Mouse (Mus musculus): ENCODE results near the gene Lysmd1.
A peak's percentile ranks its signal among the peaks of the same experiment; 100 is the strongest.

Lysmd1 gene

DNA sequence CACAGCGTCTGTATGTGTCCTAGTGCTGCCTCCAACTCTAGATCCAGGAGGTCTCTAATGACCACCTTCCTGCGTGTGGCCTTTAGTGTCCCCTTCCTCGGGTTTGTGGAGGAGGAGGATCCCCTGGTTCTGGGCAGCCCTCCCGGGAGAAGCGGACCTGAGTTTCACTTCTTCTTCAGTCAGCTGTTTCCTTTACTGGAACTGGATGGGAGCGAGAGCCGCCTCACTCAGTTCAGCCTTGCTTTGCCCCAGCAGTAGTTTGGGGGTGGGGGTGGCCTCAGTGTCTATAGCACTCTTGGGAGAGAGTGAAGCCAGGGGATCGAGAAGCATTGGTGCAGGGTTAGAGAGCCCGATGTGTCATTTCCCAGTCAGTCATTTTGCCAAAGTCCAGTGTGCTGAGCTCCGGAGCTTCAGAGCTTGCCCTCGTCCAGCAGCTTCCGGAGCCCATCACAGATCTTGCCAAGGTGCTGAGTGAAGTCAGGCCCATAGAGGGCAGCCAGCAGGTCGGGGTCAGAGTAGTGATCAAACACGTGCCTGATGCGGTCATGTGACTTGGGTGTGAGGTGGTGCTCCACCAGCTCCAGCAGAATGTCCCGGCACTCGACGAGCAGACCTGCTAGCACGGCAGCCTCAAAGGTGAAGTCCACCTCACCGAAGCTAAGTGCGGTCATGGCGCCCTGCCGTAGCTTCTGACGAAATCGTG lies 5.8 kb downstream of the Lysmd1 start:
- peak; percentile 89 to 90 for DNase-seq

DNA sequence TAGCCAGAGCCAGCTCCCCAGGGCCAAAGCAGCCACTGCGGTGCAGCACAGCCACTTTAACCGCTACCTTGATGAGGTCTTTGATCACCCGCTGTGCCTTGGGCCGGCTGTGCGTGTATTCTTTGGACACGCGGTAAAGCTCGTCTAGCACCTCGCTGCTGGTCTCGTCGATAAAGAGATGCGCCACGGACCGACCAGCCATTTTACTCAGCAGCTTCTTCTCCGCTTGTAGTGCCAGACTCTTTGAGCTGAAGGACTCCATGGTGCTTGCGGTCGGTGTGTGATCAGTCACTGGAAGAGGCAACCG lies 6.4 kb downstream of the Lysmd1 start:
- no peak for DNase-seq

DNA sequence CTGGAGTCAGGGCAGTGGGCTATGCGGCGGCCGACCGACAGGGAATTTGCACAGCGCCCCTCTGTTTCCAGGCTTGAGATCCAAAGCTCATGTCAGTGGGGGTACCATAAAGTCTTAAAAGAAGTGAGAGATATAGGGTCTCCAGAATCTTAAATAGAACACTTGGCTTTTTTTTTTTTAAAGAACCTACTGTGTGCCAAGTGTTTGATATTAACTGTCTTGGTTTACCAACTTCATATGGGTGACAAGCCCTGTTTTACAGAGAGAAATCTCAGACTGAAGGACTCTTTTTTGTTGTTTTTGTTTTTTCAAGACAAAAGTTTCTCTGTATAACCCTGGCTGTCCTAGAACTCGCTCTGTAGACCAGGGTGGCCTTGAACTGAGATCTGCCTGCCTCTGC lies 6.9 kb downstream of the Lysmd1 start:
- DNase-seq, result no peak

- no peak for DNase-seq
Observed at GRCm38 (mm10) chr3:95141474-95141873, 7.6 kb downstream of the Lysmd1 start.

GRCm38 (mm10) chr3:95141952-95142616 lies 8.2 kb downstream of the Lysmd1 start, which contains the start of gene Tnfaip8l2:
Gene Tnfaip8l2 (minus strand): TSS chr3:95142360.
- DNase-seq, result no peak

GRCm38 (mm10) chr3:95142617-95143011 lies 8.7 kb downstream of the Lysmd1 start:
- DNase-seq, result peak; percentile 84 to 94

- peak in 1 of 2 experiments; percentile 52 for DNase-seq
Observed at GRCm38 (mm10) chr3:95147924-95148323, 14.0 kb downstream of the Lysmd1 start.

DNA sequence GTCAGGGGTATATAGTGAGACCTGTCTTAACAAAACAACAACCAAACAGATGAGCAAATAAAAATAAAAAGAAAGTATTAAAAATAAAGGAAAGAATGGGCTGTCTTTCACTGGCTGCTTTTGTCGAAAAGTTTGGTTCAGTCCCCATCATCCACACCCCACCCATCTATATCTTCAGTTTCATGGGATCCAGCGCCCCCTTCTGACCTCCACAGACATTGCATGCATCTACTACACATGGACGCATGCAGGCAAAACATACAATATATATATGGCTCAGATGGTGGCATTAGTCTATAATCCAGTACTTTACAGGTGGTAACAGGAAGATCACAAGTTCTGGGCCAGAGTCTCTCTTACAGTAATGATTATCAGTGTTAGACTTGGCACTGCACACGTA lies 20.0 kb downstream of the Lysmd1 start:
- DNase-seq, result peak in 1 of 2 experiments; percentile 67

DNA sequence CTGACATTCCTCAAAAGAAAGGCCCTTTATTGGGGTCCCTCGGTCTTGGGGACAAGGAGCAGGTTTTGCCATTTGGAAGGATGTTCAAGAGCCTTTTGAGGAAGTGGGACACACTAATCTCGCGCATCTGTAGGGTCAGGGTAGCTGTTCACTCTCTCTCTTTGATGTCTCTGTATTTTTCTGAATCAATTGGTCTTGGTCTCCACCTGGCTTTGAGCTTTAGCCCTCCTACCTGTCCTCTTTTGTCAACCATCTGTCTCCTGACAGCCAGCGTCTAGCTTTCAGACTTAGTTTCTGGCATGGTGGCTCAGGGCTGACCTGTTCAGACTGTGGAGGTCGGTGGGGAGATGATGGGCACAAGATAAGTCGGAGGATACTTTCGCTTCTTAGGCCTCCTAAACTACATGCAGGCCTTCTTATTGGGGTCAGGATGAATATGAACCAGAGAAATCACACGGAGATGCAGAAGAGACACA lies 25.7 kb downstream of the Lysmd1 start:
- DNase-seq, result no peak

GRCm38 (mm10) chr3:95159987-95160963 lies 26.4 kb downstream of the Lysmd1 start, which contains the start of gene Sema6c:
Gene Sema6c (plus strand): TSS chr3:95160457.
- DNase-seq, result peak; percentile 87

- DNase-seq, result no peak
Observed at GRCm38 (mm10) chr3:95161041-95161551, 27.2 kb downstream of the Lysmd1 start.

DNA sequence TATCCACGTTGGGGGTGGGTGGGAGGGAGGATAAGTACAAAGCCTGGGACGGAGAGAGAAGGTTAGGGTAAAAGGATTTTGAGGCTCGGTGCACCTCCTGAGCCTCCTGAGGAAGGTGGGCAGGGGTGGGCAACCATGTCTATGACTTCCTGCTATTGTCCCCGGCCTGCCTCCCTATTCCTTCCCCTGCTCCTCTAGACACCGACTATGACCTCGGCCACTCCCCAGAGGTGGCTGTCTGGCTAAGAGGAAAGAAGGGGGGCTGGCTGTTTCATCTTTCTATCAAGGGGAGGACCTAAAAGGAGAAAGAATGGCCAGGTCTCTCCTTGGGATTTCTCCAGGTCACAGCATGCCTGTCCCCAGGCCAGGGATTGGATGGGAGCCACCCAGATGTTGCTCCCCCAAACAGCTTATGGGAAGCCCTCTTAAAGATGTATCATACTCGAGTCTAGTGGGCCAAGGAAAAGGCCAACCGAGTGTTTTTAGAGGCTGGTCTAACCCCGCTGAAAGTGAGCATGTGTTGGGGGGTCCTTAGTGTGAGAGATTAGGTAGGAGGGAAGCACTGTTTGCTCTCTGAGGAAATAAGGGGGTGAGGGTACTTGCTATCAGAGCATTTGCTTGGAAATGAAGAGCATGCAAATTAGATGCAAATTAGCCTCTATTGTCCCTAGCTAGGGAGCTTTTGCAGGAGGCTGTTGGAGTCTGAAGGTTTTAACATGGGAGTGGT lies 27.9 kb downstream of the Lysmd1 start:
- no peak for DNase-seq

DNA sequence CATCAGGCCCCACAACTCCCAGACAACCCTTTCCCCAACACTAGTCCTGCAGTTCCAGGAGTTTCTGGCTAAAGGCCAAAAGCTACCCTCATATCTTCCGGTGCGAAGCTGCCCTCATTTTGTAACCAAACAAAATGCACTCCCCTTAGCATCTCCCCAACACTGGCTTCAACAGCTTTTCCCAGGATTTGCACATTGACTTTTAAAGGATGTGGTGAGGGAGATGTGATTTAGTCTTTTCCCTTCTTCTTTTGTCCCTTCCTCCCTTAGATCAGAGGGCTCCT lies 28.4 kb downstream of the Lysmd1 start:
- no peak for DNase-seq

DNA sequence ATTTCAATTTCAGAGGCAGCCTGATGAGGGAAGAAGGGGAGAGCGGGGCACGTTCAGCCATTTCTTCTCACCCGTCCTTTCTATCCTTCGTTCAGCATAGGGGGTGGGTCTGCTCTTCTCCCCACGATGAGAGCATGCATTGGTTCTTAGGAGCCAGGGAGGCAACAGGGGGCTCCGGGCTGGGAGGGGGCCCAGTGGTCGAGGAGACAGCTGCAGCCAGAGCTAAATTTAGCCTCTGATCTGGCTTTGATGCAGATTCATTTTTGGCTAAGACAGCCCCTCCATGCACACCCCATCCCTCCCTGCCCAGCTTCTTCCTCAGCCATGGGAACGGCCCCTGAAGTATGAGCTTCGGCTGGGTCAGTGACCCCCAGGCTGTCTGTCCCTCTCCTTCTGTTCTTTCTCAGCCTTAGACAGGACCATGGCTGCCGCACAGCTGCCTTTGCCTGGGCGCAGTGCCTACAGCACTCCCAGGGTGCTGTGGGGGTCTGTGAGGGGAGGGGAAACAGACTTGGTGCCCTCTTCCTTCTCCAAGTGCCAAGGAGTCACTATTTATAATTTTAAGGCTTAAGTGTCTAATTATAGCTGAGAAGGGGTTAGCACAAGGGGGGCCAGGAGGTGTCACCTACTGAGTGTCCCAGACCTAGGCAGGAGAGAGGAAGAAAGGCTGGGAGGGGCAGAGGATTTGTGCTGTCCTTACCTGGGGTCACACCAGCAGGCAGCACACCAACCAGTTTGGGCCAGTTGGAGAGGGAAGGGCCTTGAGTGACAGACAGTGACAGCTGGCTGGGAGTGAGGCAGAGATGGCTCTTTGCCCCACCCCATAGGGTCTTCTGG lies 29.7 kb downstream of the Lysmd1 start:
- no peak for DNase-seq

GRCm38 (mm10) chr3:95164256-95164550 lies 30.3 kb downstream of the Lysmd1 start:
- no peak for DNase-seq

DNA sequence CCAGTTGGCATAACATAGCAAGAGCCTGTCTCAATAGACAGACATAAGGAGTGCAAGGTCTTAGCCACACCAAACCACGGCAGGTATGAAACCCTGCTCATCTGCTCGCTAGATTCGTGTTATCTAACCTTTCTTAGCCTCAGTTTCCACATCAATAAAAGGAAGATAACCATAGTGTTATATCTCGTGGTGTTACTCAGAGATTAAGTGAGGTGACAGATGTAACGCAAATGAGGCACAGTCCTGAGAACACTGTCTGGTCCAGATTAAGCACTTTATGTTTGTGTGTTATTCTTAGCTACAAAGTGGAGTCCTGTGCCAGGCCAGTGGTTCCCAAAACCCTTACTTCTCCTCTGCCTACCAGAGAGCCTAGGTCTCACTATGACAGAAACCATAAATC lies 31.0 kb downstream of the Lysmd1 start:
- DNase-seq, result no peak

GRCm38 (mm10) chr3:95169996-95170395 lies 36.1 kb downstream of the Lysmd1 start:
- DNase-seq, result no peak

DNA sequence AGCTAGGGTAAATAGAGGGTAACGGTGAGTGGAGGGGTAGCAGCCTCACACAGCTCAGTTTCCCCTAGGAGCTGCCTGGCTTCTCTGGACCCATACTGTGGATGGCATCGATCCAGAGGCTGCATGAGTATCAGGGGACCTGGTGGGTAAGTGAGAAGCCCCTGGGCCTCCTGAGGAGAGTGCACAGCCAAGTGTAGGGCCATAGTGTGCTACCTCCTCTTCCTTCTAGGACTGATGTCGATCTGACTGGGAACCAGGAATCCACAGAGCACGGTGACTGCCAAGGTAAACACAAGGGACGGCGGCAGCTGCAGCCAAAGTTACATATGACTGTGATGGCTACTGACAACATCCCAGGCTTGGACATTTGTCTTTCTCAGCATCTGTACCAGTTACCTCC lies 37.2 kb downstream of the Lysmd1 start:
- DNase-seq, result no peak

GRCm38 (mm10) chr3:95172526-95173255 lies 38.8 kb downstream of the Lysmd1 start:
- DNase-seq, result no peak

- DNase-seq, result peak in 1 of 2 experiments; percentile 31
Observed at GRCm38 (mm10) chr3:95173256-95173949, 39.5 kb downstream of the Lysmd1 start.

Data from kidney, adult 8-10 months (tissue).